Mouse (Mus musculus) hindbrain, embryonic 16.5 days (tissue): ENCODE data around the gene Dad1. TPM values are rescaled to one million over a fixed set of nuclear protein-coding genes. Genes with fewer than 3 reads are reported as not detected.

Source experiments
- ATAC-seq: fragments of 200-750 bp; cut with Nextera tagmentation; 2 replicates; pipeline ENCODE4 v1.8.0; 2017; ENCODE audit warnings: moderate TSS enrichment, moderate library complexity
- H3K27ac ChIP-seq: fragments of 300-500 bp; sonication (generic); 2 replicates; pipeline ENCODE4 v1.5.1; 2014; ENCODE audit warnings: low read depth, mild to moderate bottlenecking, control low read depth, low read length, moderate library complexity
- H3K27me3 ChIP-seq: fragments of 300-500 bp; sonication (generic); replicated peaks from 2 replicates; pipeline ENCODE4 v1.6.1; 2014; ENCODE audit warnings: low read length; ENCODE audit not compliant: control insufficient read depth, insufficient read depth
- H3K36me3 ChIP-seq: fragments of 300-500 bp; sonication (generic); 2 replicates; pipeline ENCODE4 v1.6.1; 2014; ENCODE audit warnings: mild to moderate bottlenecking, low read length, moderate library complexity, mixed read lengths; ENCODE audit not compliant: control insufficient read depth, insufficient read depth
- H3K4me1 ChIP-seq: fragments of 300-500 bp; sonication (generic); 2 replicates; pipeline ENCODE4 v1.6.1; 2014; ENCODE audit warnings: low read depth, low read length; ENCODE audit not compliant: control insufficient read depth, insufficient read depth
- H3K4me2 ChIP-seq: fragments of 300-500 bp; sonication (generic); 2 replicates; pipeline ENCODE4 v1.6.1; 2014; ENCODE audit warnings: mild to moderate bottlenecking, low read length, control low read depth, moderate library complexity
- H3K4me3 ChIP-seq: fragments of 300-500 bp; sonication (generic); 2 replicates; pipeline ENCODE4 v1.5.1; 2014; ENCODE audit warnings: mild to moderate bottlenecking, low read length, control low read depth, moderate library complexity
- H3K9ac ChIP-seq: fragments of 300-500 bp; sonication (generic); 2 replicates; pipeline ENCODE4 v1.6.1; 2014; ENCODE audit warnings: low read depth, mild to moderate bottlenecking, control low read depth, low read length, moderate library complexity
- H3K9me3 ChIP-seq: fragments of 300-500 bp; sonication (generic); 2 replicates; pipeline ENCODE4 v1.6.1; 2014; ENCODE audit warnings: mild to moderate bottlenecking, low read length, moderate library complexity; ENCODE audit not compliant: control insufficient read depth
- WGBS: fragments of 180-500 bp; shearing (Covaris S2); extraction: QIAGEN DNeasy Blood & Tissue Kit; methylation state at CpG from one replicate; pipeline ENCODE4 v1.1.7; 2014; 5-methylcytosine and 5-hydroxymethylcytosine counted together
- polyA plus RNA-seq: library from polyadenylated mRNA; unstranded; fragments of >200 nt; fragmentation: Nextera tagmentation; extraction: Ambion mirVana; gene quantifications from 2 replicates; pipeline ENCODE4 v1.2.1, GENCODE M21; 2015

Dad1 gene
- polyA plus RNA-seq = 391 and 409 TPM in 2 replicates

GRCm38 (mm10) chr14:54253741-54254291, at the start of gene Dad1, which contains the start of gene Abhd4:
Gene Dad1, minus strand, starts transcription at chr14:54254104.
Gene Abhd4, plus strand, starts transcription at chr14:54254188.
- H3K27ac ChIP-seq = peak within 1 kb of the TSS; percentile 85
- no peaks in the 10 kb centered on the region for H3K27me3 ChIP-seq
- no peaks in the 10 kb centered on the region for H3K36me3 ChIP-seq
- peak; percentile 100 for ATAC-seq
- peak within 1 kb of the TSS; percentile 77 for H3K9ac ChIP-seq
- under 1% methylated on average over 39 of the region's 39 CpGs for WGBS
- peak within 1 kb of the TSS; percentile 82 for H3K4me3 ChIP-seq
- H3K4me1 ChIP-seq = peaks cover 36% of the 10 kb centered on the region
- H3K9me3 ChIP-seq = no peaks in the 10 kb centered on the region
- peak within 1 kb of the TSS; percentile 76 for H3K4me2 ChIP-seq

DNA sequence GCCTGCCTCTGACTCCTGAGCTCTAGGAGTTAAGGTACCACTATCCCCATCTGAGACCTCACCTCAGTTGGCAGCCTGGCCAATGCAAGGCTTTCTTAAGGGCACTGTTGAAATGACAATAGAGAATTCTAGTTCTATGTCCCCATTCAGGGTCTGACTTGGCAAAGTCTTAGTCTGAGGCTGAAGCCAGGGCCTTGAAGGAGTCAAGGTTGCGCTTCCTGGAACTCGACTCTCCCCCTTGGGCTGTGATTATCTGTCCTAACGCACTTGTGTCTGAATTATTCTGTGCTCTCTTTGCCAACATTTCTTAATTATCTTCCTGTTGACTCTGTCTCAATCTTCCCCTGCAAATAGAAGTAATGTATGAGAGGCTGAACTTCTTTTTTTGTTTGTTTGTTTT, 46.8 kb upstream of the Dad1 start:
- Histone ChIP-seq H3K4me2 (no peak overlapping the region), H3K4me3 (no peak overlapping the region), H3K27me3 (no peaks in the 10 kb centered on the region), H3K9ac (no peak overlapping the region), H3K4me1 (no peaks in the 10 kb centered on the region), H3K36me3 (no peaks in the 10 kb centered on the region), H3K27ac (no peak overlapping the region), H3K9me3 (no peaks in the 10 kb centered on the region; the same call in 1 of the 2 replicates)
- no peak for ATAC-seq
- WGBS = 98% methylated on average over 3 of the region's 3 CpGs

GRCm38 (mm10) chr14:54300136-54300535, 46.2 kb upstream of the Dad1 start:
- H3K36me3 ChIP-seq = no peaks in the 10 kb centered on the region
- H3K27me3 ChIP-seq = no peaks in the 10 kb centered on the region
- no peaks in the 10 kb centered on the region for H3K4me1 ChIP-seq
- ATAC-seq = no peak
- H3K27ac ChIP-seq = no peak overlapping the region
- H3K9ac ChIP-seq = no peak overlapping the region
- H3K4me3 ChIP-seq = no peak overlapping the region
- 84% methylated on average over 5 of the region's 5 CpGs for WGBS
- H3K9me3 ChIP-seq = no peaks in the 10 kb centered on the region; the same call in 1 of the 2 replicates
- no peak overlapping the region for H3K4me2 ChIP-seq

DNA sequence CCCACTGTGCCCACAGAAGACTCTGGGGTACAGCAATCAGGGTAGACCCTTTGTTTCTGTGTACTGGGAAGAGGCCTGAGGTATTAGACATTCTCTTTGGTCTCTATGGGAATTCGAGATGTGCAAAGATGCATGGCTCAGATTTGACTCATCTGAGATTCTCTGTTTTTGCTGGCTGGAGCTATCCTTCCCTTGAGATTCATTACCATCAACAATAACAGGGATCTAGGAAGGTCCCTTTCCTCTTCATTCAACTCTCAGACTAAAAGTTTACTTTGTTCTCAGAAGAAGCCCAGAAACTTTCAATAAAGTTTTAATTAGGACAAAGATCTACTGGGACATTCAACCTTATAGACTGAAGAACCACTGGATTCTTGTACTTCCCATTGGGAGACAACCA, 30.9 kb upstream of the Dad1 start, which contains the start of gene Olfr49:
Olfr49 (minus strand) TSS at position 101 of the 400 bp plus-strand sequence.
- Histone ChIP-seq H3K9ac (no peak within 1 kb of the TSS), H3K36me3 (no peaks in the 10 kb centered on the region), H3K27me3 (no peaks in the 10 kb centered on the region), H3K4me2 (no peak within 1 kb of the TSS), H3K9me3 (no peaks in the 10 kb centered on the region; the same call in 1 of the 2 replicates), H3K27ac (no peak within 1 kb of the TSS), H3K4me3 (no peak within 1 kb of the TSS), H3K4me1 (no peaks in the 10 kb centered on the region)
- 83% methylated on average over 1 of the region's 1 CpGs for WGBS
- ATAC-seq = no peak

- Histone ChIP-seq H3K4me3 (no peak overlapping the region), H3K27me3 (no peaks in the 10 kb centered on the region), H3K9ac (no peak overlapping the region), H3K4me1 (no peaks in the 10 kb centered on the region), H3K27ac (no peak overlapping the region), H3K9me3 (no peaks in the 10 kb centered on the region), H3K36me3 (no peaks in the 10 kb centered on the region), H3K4me2 (no peak overlapping the region)
- ATAC-seq = no peak
- WGBS = 93% methylated on average over 2 of the region's 2 CpGs
Measured at GRCm38 (mm10) chr14:54276446-54276845, 22.5 kb upstream of the Dad1 start.

DNA sequence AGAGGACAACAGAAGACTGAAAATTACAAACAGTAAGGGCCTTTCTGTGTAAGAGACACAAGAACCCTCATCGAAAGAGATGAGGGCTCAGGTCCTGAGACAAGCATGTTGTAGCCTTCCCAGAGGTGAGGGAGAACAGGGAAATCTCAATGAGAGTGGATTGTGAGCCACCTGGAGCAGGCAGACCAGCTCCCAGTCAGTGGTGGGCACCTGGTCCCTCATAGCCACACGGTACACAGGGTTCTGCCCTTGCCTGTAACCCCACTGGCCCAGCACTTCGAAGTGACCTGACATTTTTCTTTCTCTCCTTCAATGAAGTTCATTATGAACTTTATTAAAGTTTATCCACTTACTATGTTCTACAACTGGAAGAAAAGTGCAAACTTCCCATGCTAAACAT, 18.8 kb upstream of the Dad1 start:
- Histone ChIP-seq H3K9ac (no peak overlapping the region), H3K4me3 (no peak overlapping the region), H3K4me1 (no peaks in the 10 kb centered on the region), H3K27ac (no peak overlapping the region), H3K36me3 (no peaks in the 10 kb centered on the region), H3K4me2 (no peak overlapping the region), H3K27me3 (no peaks in the 10 kb centered on the region), H3K9me3 (no peaks in the 10 kb centered on the region)
- no peak for ATAC-seq
- 92% methylated on average over 3 of the region's 3 CpGs for WGBS

- Histone ChIP-seq H3K4me1 (no peaks in the 10 kb centered on the region), H3K27me3 (no peaks in the 10 kb centered on the region), H3K4me2 (no peak overlapping the region), H3K27ac (no peak overlapping the region), H3K9me3 (no peaks in the 10 kb centered on the region), H3K4me3 (no peak overlapping the region), H3K9ac (no peak overlapping the region), H3K36me3 (no peaks in the 10 kb centered on the region)
- WGBS = 77% methylated on average over 3 of the region's 3 CpGs
- no peak for ATAC-seq
Measured at GRCm38 (mm10) chr14:54271976-54272606, 18.2 kb upstream of the Dad1 start.

- WGBS = 82% methylated on average over 3 of the region's 3 CpGs
Measured at GRCm38 (mm10) chr14:54270413-54270812, 16.5 kb upstream of the Dad1 start.

GRCm38 (mm10) chr14:54269566-54269965, 15.7 kb upstream of the Dad1 start:
- H3K4me3 ChIP-seq = no peak overlapping the region
- no peaks in the 10 kb centered on the region for H3K36me3 ChIP-seq
- no peak overlapping the region for H3K9ac ChIP-seq
- no peaks in the 10 kb centered on the region for H3K4me1 ChIP-seq
- ATAC-seq = no peak
- no peak overlapping the region for H3K27ac ChIP-seq
- H3K4me2 ChIP-seq = no peak overlapping the region
- no peaks in the 10 kb centered on the region for H3K27me3 ChIP-seq
- WGBS = 96% methylated on average over 3 of the region's 3 CpGs
- H3K9me3 ChIP-seq = no peaks in the 10 kb centered on the region

More at GRCm38 (mm10) chr14:54270413-54270812, 16.5 kb upstream of the Dad1 start:
- H3K9me3 ChIP-seq = no peaks in the 10 kb centered on the region
- H3K4me2 ChIP-seq = no peak overlapping the region
- H3K4me3 ChIP-seq = no peak overlapping the region
- no peak overlapping the region for H3K27ac ChIP-seq
- no peak for ATAC-seq
- no peak overlapping the region for H3K9ac ChIP-seq
- H3K36me3 ChIP-seq = no peaks in the 10 kb centered on the region
- no peaks in the 10 kb centered on the region for H3K27me3 ChIP-seq
- H3K4me1 ChIP-seq = no peaks in the 10 kb centered on the region
